Mouse (Mus musculus) left cerebral cortex, postnatal 14 days (tissue): Measurements from ENCODE around the gene Pdap1. TPM values are rescaled to one million over a fixed set of nuclear protein-coding genes. Genes with fewer than 3 reads are reported as not detected.
A peak's percentile ranks its signal among the peaks of the same experiment; 100 is the strongest.
"Not testable (repeated sequence)": the region's sequence is repeated elsewhere in the genome, so short reads cannot be mapped to it uniquely, and the experiment has no call there.

Experiments used
- DNase-seq, 2 experiments: peaks; one replicate each; pipeline ENCODE4 v3.0.0; 2021 to 2022; ENCODE audit warnings: low spot score in 2 of 2, mixed read lengths in 1 of 2
- intact Hi-C: fragments of 180-260 bp; cut with DNase I; formaldehyde crosslinking; loops from one replicate; pipeline ENCODE4 v1.15.1; 2025
- total RNA-seq, 2 experiments: library from RNA; stranded (reverse); gene quantifications; 2 replicates each; pipeline ENCODE4 v1.2.3; 2021

The Pdap1 gene
- total RNA-seq, 2 experiments from 2014 or later = 85.9 to 96.7 TPM

DNA sequence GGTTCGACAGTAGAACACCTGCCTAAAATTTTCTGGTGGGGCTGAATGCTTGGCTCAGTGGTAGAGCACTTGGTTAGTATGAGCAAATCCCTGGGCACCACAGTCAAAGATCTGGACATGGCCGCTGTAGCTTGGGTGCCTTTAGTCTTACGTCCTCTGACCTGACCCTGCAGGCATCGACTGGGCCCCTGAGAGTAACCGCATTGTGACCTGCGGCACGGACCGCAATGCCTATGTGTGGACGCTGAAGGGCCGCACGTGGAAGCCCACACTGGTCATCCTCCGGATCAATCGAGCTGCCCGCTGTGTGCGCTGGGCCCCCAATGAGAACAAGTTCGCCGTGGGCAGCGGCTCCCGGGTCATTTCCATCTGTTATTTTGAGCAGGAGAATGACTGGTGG, 16.6 kb downstream of the Pdap1 start:
- DNase-seq = no peak
- intact Hi-C loops = no loop called here

DNA sequence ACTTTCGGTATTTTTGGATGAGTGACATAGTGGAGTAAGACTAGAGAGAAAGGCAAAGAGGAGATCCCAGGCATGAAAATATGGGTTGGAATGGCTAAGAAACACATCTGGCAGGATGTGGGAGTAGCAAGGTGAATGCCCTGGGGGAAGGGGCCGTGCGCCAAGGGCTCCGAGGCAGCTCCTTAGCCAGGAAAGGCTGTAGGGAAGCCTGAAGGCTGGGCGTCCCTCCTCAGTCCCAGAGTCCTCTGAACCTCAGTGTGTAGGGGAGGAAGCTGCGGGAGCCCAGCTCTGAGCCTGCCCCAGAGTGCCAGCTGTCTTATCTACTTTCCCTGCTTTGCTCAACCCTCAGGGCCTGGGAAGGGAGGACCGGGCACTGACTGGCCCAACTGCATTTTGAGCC, 19.1 kb downstream of the Pdap1 start:
- intact Hi-C loops = no loop called here
- no peak for DNase-seq

DNA sequence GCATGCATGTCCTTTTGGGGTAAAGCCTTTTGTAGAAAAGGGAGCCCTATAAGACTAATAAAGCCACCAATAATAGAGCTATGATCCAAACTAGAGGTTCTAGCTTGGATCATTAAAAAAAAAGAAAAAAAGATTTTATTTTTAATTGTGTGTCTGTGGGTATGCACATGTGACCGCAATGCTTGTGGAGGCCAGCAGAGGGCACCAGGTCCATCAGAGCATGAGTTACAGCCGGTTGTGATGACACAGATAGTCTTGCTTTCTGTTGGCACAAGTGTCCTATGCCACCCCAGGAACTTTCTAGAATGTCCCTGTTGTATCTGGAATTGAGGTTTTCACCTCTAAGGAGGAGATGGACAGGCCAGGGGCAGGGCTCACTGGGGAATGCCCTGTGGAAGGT, 20.7 kb downstream of the Pdap1 start:
- intact Hi-C loops = no loop called here
- DNase-seq = no peak

DNA sequence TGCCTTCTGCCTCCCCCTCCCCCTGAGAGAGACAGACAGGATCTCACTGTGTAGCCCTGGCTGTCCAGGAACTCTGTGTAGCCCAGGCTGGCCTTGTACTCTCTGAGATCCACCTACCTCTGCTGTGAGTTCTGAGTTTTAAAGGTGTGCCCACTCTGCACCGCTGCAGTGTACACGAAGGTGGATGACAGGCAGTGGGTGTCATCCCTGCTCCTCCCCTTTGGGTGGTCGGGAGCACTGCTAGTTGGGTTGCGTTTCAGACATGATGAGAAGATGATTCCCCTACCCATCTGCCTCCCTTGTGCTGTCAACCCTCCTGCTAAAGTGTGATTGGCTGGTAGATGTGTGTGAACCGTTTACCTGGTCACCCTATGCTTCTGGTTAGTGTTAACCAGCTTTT, 21.6 kb downstream of the Pdap1 start:
- DNase-seq = no peak
- intact Hi-C loops = no loop called here

DNA sequence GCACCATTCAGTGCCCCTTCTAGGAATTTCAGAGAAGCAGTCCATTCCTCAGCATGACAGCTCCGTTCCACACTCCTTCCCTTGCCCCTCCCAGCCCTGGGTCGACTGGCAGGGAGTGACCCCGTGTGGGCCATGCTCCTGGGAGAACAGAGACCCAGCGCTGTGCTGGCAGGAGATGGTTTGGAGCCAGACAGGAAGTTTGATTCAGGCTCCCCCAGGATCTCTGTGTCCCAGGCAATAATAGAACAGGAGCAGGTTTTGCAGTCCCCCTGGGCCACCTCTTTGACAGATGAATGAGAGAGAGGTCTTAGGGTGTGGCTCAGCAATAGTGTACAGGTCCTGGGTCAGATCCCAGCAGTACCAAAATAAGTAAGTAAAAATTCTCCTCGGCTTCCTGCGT, 22.0 kb downstream of the Pdap1 start:
- DNase-seq = no peak
- intact Hi-C loops = no loop called here

DNA sequence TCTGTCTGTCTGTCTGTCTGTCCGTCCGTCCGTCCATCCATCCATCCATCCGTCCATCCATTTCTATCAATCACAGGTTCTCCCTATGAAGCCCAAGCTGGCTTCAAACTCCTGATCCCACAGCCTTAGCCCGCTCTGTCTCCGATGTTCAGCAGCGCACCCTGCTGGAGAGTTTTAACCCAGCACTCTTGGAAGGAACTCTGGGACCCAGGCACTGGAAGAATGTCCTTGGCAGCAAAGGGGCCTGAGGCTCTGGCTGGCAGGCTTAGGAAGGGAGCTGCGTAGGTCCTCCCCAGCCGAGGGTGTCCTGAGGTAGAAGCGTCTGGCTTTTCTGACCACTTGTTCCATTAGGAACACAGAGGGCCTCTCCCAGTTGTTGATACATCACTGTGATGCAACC, 23.1 kb downstream of the Pdap1 start:
- intact Hi-C loops = no loop called here
- DNase-seq = peak; percentile 59 to 60

DNA sequence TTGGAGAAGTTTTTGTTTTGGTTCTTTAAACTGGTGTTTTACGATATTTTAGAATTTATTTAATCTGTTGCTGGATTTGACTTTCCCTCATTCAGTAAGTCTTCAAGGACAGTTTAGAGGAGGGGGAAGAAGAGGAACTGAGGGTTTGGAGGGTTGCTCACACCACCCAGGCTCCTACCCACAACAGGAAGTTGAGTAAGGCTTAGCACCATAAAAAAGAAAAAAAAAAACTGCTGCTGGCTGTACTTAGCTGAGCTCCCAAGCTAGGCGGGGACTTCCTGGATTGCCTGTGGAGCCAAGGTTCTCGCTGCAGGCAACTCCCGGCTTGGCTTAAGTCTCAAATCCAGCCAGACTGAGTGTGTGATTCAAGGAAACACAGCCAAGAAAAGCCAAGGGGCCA, 23.7 kb downstream of the Pdap1 start:
- DNase-seq = peak in 1 of 2 experiments; percentile 34
- intact Hi-C loops = no loop called here

DNA sequence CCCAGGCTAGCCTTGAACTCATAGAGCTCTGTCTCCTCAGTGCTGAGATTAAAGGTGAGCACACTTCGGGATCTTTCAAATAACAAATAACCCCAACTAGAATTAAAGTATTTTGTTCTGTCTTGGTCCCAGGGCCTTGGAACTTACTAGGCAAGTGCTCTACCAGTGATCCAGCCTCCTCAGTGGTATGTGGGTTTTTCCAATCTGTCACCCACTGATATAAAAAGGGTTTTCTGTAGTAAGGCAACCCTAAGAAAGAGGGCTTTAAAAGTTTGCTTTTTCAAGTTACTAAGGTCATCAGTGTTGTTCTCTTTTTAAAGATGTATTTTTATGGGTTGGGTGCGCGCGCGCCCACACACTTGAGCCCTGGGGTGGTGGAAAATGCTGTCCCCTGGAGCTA, 24.3 kb downstream of the Pdap1 start:
- intact Hi-C loops = no loop called here
- DNase-seq = no peak

DNA sequence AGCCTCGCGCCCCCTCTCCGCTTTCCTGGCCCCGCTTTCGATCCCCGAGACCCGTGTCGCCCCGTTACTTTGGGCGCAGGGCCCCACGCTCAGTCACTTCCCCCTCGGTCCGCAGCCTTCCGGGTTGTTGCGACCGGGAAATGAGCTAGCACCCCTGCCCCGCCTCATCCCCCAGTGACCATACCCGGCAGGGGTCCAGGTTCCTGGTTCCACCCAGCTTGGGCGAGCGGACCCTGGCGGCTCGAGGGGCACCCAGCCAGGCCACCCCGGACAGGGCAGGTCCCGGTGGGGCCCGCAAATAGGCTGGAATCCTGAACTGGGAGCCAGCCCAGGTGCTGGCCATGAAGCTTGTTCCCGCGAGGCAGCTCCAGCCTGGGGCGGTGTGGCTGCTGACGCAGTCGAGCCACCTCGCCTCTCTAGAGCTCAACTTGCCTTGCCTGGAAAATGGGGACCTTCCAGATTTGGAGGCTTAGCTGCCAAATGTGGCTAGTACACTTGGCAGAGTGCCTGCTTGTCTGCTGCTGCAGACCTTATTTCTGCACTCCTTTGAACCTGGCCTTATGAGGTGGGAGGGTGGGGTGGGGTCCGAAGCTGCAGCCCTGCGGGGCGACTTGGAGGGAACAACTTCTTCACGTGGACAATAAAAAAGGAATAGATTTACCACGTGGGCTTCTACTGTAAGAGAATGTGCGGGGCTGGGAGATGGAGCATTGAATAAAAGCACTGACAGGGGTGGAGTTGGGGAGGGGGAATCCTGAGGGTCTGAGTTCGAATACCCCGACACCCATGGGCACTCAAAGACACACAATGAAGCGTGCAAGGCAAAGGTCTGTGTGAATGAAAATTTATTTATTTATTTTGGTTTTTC, 25.2 kb downstream of the Pdap1 start:
- DNase-seq = peak in 1 of 2 experiments; percentile 34
- intact Hi-C loops = no loop called here

DNA sequence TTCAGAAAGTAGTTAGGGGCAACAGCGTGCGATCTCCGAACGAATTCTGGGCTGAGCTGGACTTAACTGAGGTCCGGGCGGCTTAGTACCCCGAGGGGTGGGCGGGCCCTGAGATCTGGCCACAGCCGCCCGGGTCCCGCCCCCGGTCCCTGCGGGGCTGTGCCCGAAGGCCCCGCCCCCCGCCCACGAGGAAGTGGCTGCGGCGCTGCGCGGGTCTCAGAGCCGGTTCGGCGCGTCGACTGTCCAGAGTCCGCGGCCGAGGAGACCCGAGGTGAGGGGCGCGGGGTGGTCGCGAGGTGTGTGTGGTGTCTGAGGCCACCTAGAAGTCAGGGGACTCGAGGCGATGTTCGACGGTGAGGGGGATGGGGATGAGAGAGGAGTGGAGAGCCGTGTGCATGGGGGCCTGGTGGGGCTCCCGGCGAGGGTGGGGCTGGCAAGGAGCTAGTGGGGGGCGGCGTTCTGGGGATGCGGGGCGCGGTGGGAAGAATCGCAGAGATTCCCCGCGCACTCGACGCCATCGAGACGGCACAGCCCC, 25.9 kb downstream of the Pdap1 start, which contains the start of gene Arpc1b:
Gene Arpc1b, plus strand, starts transcription at position 145 of the 535 bp plus-strand sequence.
- DNase-seq = peak in 1 of 2 experiments; percentile 40
- intact Hi-C loops = no loop called here

DNA sequence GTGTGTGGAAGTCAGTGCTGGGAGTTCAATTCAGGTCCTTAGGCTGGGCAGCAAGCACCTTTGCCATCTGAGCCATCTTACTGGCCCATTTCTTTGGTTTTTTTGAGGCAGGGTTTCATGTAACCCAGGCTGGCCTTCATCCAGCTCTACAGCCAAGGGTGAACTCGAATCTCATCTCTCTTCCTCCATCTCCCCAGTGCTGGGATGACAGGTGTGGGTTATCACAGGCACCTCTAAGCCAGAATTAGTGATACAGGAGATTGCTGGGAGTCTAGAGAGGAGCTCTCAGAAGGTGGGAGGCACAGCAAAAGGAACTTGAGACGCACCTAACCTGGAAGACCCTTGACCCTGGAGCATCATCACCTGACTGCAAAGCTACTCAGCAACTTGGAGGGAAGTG, 26.6 kb downstream of the Pdap1 start:
- DNase-seq = no peak
- intact Hi-C loops = no loop called here

DNA sequence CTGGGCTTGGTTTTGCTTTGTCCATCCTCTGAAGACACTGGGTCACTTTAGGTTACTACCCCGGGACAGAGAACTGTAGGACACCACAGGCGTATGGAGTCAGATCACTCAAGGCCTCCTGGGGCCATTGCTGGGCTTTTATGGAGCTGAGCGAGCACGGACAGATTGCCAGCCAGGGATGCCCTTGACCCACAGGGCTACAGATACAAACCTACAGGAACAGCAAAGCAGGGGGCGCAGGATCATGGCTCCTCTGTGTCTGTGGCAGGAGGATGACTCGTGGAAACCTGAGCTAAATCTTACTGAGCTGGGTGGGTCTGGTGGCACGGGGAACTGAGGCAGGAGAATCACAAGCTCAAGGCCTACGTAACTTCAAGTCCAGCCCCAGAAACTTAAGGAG, 27.5 kb downstream of the Pdap1 start:
- no peak for DNase-seq
- intact Hi-C loops = no loop called here

DNA sequence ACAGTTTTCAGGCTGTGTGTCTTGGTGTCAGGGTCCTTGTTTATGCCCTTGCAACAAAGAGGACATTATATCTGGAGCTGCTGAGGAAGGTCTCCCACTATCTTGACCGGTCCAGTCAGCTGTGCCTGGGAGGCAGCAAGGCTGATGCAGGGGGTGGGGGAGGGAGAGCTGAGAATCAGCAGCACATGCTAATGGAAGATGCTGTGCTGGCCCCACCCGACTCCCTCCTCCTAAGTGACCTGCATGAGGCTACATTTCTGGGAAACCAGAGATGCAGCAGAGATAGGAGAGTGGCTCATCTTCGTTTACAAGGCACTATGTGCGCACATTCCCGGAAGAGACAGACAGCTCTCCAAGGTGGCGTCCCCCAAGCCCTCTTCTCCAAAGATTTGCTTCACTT, 29.6 kb downstream of the Pdap1 start:
- intact Hi-C loops = no loop called here
- DNase-seq = no peak

DNA sequence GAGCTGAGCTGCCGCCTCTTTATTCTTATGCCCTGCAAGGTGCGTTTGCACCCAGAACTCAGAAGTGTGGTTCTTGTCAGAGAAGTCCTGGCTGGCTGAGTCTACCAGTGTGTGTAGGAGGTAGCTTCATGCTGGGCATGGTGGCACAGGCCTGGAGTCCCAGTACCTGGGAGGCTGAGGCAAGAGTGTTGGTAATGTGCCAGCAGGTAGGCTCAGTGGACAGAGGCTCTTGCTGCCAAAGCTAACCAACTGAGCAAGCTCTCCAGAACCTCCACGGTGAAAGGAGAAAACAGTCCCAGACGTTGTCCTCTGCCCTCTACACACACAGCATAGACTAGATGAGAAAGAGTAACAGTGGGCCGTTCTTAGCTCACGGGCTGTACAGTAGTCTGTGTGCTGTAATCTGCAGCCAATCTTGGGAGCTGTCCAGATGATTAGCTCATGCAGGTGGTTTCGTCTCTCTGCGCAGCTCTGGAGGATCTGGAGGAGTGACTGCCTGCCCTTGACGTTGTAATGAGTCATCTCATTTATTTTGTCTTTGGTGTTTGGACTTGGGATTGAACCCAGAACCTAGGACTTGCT, 34.3 kb downstream of the Pdap1 start:
- intact Hi-C loops = no loop called here

DNA sequence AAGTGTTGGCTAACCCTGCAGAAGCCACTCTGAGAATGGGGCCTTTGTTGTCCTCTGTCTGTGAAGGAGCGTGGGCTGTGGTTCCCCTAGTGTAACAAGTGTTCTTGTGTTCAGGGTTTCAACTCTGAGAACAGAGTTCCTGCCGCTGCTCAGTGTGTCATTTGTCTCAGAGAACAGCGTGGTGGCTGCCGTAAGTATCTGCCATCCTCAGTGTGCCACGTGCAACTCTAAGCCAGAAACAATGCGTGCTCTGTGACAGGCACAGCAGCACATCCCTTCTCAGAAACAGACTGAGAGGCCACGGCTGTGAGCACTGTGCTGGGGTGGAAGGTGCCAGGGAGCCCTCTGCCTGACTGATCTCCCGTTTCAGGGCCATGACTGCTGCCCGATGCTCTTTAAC, 35.7 kb downstream of the Pdap1 start:
- DNase-seq = peak; percentile 33 to 51
- intact Hi-C loops = no loop called here

More for the DNA sequence above, 34.3 kb downstream of the Pdap1 start:
- no peak for DNase-seq

DNA sequence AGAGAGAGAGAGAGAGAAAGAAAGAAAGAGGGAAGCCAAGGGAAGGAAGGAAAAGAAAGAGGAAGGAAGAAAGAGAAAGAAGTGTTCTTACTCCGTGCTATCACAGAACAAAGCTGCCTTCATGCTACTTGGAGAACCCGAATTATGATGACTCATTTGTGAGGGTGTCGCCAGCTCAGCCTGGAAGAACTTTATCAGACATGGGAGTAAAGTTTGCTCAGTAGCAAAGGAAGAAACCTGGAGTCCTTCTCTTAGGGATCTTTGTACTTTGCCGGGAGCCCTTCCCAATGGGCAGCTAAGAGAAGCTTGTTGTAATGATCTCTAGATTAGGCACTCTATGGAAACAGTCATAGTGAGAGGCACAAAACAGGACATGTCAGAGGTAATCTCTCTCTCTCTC, 37.3 kb downstream of the Pdap1 start:
- intact Hi-C loops = no loop called here
- no peak for DNase-seq

DNA sequence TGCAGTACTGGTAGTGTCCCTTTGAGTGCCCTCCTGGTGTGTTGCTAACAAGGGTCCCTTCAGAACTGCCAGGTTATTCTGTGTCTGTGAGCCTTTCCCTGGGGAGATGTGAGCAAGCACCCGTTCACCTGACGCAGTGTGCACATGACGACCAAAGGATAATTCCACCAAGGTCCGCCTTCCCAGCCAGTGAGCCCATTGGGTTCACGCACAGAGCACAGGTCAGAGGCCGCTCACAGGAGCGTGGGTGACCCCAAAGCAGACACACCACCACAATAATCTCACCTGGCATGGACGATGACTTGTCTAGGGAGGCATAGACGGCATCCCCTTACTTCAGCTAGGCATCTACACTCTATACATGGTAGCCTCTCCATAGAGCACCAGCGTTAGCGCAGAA, 38.6 kb downstream of the Pdap1 start:
- intact Hi-C loops, DNase-seq: not testable (repeated sequence)

DNA sequence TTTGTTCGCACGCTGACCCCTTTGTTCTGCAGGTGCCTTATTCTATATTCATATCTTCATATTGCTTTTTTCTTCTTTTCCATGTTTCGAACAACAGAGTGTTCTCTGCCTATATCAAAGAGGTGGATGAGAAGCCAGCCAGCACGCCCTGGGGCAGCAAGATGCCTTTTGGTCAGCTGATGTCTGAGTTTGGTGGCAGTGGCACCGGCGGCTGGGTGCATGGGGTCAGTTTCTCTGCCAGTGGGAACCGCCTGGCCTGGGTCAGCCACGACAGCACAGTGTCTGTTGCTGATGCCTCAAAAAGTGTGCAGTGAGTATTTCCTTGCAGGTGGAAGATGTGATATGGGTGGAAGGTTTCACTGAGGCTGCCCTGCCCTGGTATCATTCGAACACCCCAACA, 39.1 kb downstream of the Pdap1 start:
- intact Hi-C loops = no loop called here
- no peak for DNase-seq

DNA sequence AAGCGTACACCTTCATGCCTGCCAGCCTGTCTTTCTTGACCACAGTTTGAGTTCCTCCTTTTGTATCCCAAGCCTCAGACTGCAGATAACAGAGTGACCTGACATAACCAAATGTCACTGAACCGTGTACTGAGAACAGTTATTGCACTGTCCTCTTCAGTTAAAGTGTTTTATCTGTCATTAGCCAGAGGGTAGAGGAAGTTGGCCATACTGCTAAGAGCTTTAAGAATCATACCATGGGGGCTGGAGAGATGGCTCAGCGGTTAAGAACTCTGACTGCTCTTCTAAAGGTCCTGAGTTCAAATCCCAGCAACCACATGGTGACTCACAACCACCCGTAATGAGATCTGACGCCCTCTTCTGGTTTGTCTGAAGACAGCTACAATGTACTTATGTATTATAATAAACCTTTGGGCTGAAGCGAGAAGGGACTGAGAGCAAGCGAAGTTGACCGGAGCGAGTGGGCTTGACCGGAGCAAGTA, 41.7 kb downstream of the Pdap1 start:
- intact Hi-C loops = no loop called here
- no peak for DNase-seq

DNA sequence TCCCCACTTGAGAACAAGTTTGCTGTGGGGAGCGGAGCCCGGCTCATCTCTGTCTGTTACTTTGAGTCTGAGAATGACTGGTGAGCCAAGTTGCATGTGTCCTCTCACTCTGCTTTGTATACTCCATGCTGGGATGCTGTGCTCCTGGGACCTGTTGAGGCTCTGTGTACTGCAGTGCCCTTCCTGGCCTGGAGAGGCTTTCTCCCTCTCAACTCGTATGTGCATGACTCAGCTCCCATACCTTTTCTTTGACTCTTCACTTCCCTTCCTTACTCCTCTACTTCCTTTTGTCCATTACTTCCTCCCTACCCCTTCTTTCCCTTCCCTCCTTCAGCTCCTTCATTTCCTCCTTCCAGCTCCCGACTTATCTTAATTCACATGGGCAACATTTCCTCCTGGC, 43.8 kb downstream of the Pdap1 start:
- intact Hi-C loops = no loop called here
- no peak for DNase-seq

DNA sequence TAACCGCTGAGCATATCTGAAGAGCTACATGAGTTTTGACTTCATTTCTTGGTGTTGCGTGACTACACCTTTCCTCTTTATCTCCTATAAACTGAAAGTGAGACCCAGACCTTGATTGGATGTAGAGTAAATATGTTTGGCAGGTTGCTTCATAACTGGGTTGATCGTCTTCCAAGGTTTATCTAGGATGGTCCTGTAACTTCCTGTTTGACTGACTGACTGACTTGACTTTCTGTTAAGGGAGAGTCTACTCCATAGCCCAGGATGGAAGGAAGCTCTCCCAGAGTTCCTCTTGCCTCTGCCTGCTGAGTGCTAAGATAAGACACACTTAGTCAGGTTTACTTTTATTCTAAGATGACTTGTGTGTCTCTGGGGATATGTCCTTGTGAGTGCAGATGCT, 50.2 kb downstream of the Pdap1 start:
- intact Hi-C loops = no loop called here

More for the DNA sequence above, 50.2 kb downstream of the Pdap1 start:
- DNase-seq = no peak
